ENCODE assay signal across 23 mouse cellular contexts in genomic region chr2:71351727-71351987, GRCm38 (mm10). TPM values are rescaled to one million over a fixed set of nuclear protein-coding genes. Genes with fewer than 3 reads are reported as not detected.
DNase-seq lines count a peak whose midpoint lies in the region; ATAC-seq and TF ChIP-seq lines count a peak whose summit lies in the region.
"Had no signal": no experiment of that assay in that cellular context is flagged by ENCODE, and none has a peak within 500 bp of the region (broad histone marks: within the 10 kb centered on the region; RNA-seq: fewer than 3 reads in every experiment).

No protein-coding gene starts in this region.

- no peak overlapping the region for H3K4me2 ChIP-seq in midbrain, embryonic 13.5 days (replicated peaks)
- H3K4me2 ChIP-seq: embryonic facial prominence, embryonic 12.5 days; forebrain, embryonic 13.5 days; forebrain, embryonic 15.5 days had no signal

- WGBS in midbrain, embryonic 13.5 days, result 94% methylated on average over 3 of the region's 3 CpGs

- no peak for ATAC-seq in midbrain, embryonic 13.5 days
- ATAC-seq: activated CD4-positive, CD25-positive, alpha-beta regulatory T cell, adult 4 months; CD4-positive, CD25-positive, alpha-beta regulatory T cell, adult 4 months; forebrain, embryonic 13.5 days; forebrain, embryonic 15.5 days; forebrain, postnatal 0 days had no signal

- TF ChIP-seq EP300 in ES-Bruce4 (IDR thresholded peaks at IDR 0.05; ENCODE audit: insufficient read depth, low read depth, low read length), result no peak

- in situ Hi-C loops in ES-E14 (cut with MboI; ENCODE audit: low sequenced_read_pairs in 2 of 2, unreplicated experiment in 2 of 2), result no loop called here

- peak overlapping the region; percentile 94 for H3K27ac ChIP-seq in gastrocnemius, adult 2 months
- H3K27ac ChIP-seq in ES-Bruce4 (ENCODE audit: insufficient read depth, low read length) (peak overlapping the region; percentile 98), ES-E14 (ENCODE audit: insufficient read depth, low read depth, low read length, poor library complexity, severe bottlenecking) (peak overlapping the region; percentile 64; the same call in 1 of the 2 replicates)
- H3K27ac ChIP-seq in midbrain, embryonic 13.5 days, result no peak overlapping the region
- H3K27ac ChIP-seq: embryonic facial prominence, embryonic 10.5 days; embryonic facial prominence, embryonic 12.5 days; forebrain, embryonic 13.5 days; forebrain, embryonic 15.5 days had no signal

- H3K27me3 ChIP-seq in ES-Bruce4 (ENCODE audit: control insufficient read depth, insufficient read depth, low read length, poor library complexity, severe bottlenecking), result no peaks in the 10 kb centered on the region
- no peaks in the 10 kb centered on the region for H3K27me3 ChIP-seq in midbrain, embryonic 13.5 days
- H3K27me3 ChIP-seq: CH12.LX; embryonic facial prominence, embryonic 12.5 days; forebrain, embryonic 13.5 days; forebrain, embryonic 15.5 days had no signal

- no peak overlapping the region for H3K4me3 ChIP-seq in gastrocnemius, adult 2 months
- H3K4me3 ChIP-seq in ES-Bruce4 (ENCODE audit: low read depth, low read length), result no peak overlapping the region
- no peak overlapping the region for H3K4me3 ChIP-seq in ES-E14 (ENCODE audit: insufficient read depth in 1 of 2, low read depth in 1 of 2, low read length in 2 of 2, poor library complexity in 1 of 2, severe bottlenecking in 1 of 2)
- no peak overlapping the region for H3K4me3 ChIP-seq in midbrain, embryonic 13.5 days (replicated peaks)
- H3K4me3 ChIP-seq: embryonic facial prominence, embryonic 10.5 days; embryonic facial prominence, embryonic 12.5 days; forebrain, embryonic 13.5 days; forebrain, embryonic 15.5 days had no signal

- peak overlapping the region; percentile 99 for H3K9ac ChIP-seq in ES-Bruce4 (ENCODE audit: low read depth, poor library complexity, severe bottlenecking)
- peak overlapping the region; percentile 80; the same call in 1 of the 2 replicates for H3K9ac ChIP-seq in ES-E14 (ENCODE audit: insufficient read depth, low read depth, low read length, poor library complexity, severe bottlenecking)
- H3K9ac ChIP-seq in midbrain, embryonic 13.5 days (replicated peaks), result no peak overlapping the region
- H3K9ac ChIP-seq: embryonic facial prominence, embryonic 12.5 days; forebrain, embryonic 13.5 days; forebrain, embryonic 15.5 days; forebrain, postnatal 0 days had no signal

- TF ChIP-seq CTCF in gastrocnemius, adult 2 months (IDR thresholded peaks at IDR 0.05), result no peak
- no peak for TF ChIP-seq CTCF in ES-Bruce4 (IDR thresholded peaks at IDR 0.05; ENCODE audit: low read depth, low read length)

- no peaks in the 10 kb centered on the region for H3K9me3 ChIP-seq in ES-Bruce4 (replicated peaks; ENCODE audit: control insufficient read depth, insufficient read depth, low read length, poor library complexity, severe bottlenecking)
- H3K9me3 ChIP-seq in ES-E14 (ENCODE audit: control insufficient read depth, insufficient read depth, low read depth, low read length), result no peaks in the 10 kb centered on the region
- no peaks in the 10 kb centered on the region for H3K9me3 ChIP-seq in midbrain, embryonic 13.5 days
- H3K9me3 ChIP-seq: embryonic facial prominence, embryonic 10.5 days; embryonic facial prominence, embryonic 12.5 days; forebrain, embryonic 13.5 days; forebrain, embryonic 15.5 days had no signal

- DNase-seq in gastrocnemius, adult 2 months, result no peak
- DNase-seq in gastrocnemius, adult 18-20 months (ENCODE audit: low spot score), result no peak
- DNase-seq in ES-E14 (ENCODE audit: low read depth, low spot score), result no peak
- no peak for DNase-seq in left cerebral cortex, postnatal 25 days (ENCODE audit: low spot score in 2 of 2)
- DNase-seq: adrenal gland, adult 8-10 months; adrenal gland, postnatal 14 days; adrenal gland, postnatal 36 days; B cell, adult 2 months; cerebellum, adult 11-12 months; cerebellum, adult 2 months; cerebellum, adult 9-10 months; cerebellum, postnatal 10 days; cerebellum, postnatal 25 days; forebrain, postnatal 0 days had no signal

- H3K36me3 ChIP-seq in ES-Bruce4 (ENCODE audit: control insufficient read depth, insufficient read depth, low read length, poor library complexity, severe bottlenecking) (peaks cover 34% of the 10 kb centered on the region), ES-E14 (ENCODE audit: control insufficient read depth, insufficient read depth, low read length, poor library complexity, severe bottlenecking) (peaks cover 23% of the 10 kb centered on the region)
- no peaks in the 10 kb centered on the region for H3K36me3 ChIP-seq in midbrain, embryonic 13.5 days
- H3K36me3 ChIP-seq: embryonic facial prominence, embryonic 10.5 days; embryonic facial prominence, embryonic 12.5 days had no signal

- intact Hi-C loops in gastrocnemius, adult 2 months (cut with DNase I), result no loop called here
- intact Hi-C loops in left cerebral cortex, postnatal 25 days (cut with DNase I), result no loop called here

- H3K4me1 ChIP-seq in ES-Bruce4 (ENCODE audit: control insufficient read depth, insufficient read depth, low read length) (peaks cover 4% of the 10 kb centered on the region), ES-E14 (ENCODE audit: control insufficient read depth in 2 of 2, insufficient read depth in 2 of 2, low read length in 2 of 2, poor library complexity in 1 of 2) (peaks cover 0 to 8% of the 10 kb centered on the region in 2 experiments; a peak in 2 of 4 replicates)
- H3K4me1 ChIP-seq in midbrain, embryonic 13.5 days (replicated peaks), result 0 out of 2 replicates have a peak, but pooled peaks cover 4% of the 10 kb centered on the region
- H3K4me1 ChIP-seq: forebrain, embryonic 15.5 days had no signal

- no peak for TF ChIP-seq POLR2A in ES-Bruce4 (IDR thresholded peaks at IDR 0.05; ENCODE audit: insufficient read depth, low read length)

TF ChIP-seq in ES-E14, 5 proteins besides CTCF, POLR2A, EP300 and RAD21:
- TF ChIP-seq ZNF384 (IDR thresholded peaks at IDR 0.05; ENCODE audit: low read depth, low read length) (no peak), CHD2 (IDR thresholded peaks at IDR 0.05; ENCODE audit: low read depth, low read length) (0 out of 2 replicates have a peak, but pooled peaks have one; percentile 9), HCFC1 (IDR thresholded peaks at IDR 0.05; ENCODE audit: borderline replicate concordance, insufficient read depth, low read length) (no peak)

RNA-seq across cellular contexts. Expression of gene Slc25a12, which starts 15.9 kb away (rescaled TPM):
- 100 to 1,000 TPM; 344 to 471 TPM for total RNA-seq in gastrocnemius, adult 2 months (2021)
- total RNA-seq in gastrocnemius, adult 18-20 months (2021), result 100 to 1,000 TPM; 379 to 427 TPM
- polyA plus RNA-seq in ES-Bruce4 (2011; ENCODE audit: insufficient read depth, insufficient read length, low read depth, missing spikeins), result 80.0 and 89.2 TPM in 2 replicates
- total RNA-seq in ES-E14 (2012; rRNA removed), result 42.6 and 44.2 TPM in 2 replicates
- 100 to 1,000 TPM; 147 to 160 TPM for total RNA-seq in left cerebral cortex, postnatal 25 days (2021)
- 64.2 and 65.9 TPM in 2 replicates for polyA plus RNA-seq in midbrain, embryonic 13.5 days (2015; fragmentation: Nextera tagmentation; extraction: Ambion mirVana)

RNA-seq across cellular contexts. Expression of gene Hat1, which starts 37.1 kb away (rescaled TPM):
- 10 to 100 TPM; 18.0 to 21.3 TPM for total RNA-seq in gastrocnemius, adult 2 months (2021)
- total RNA-seq in gastrocnemius, adult 18-20 months (2021), result 10 to 100 TPM; 16.7 to 18.4 TPM
- 659 and 692 TPM in 2 replicates for polyA plus RNA-seq in ES-Bruce4 (2011; ENCODE audit: insufficient read depth, insufficient read length, low read depth, missing spikeins)
- 210 and 242 TPM in 2 replicates for total RNA-seq in ES-E14 (2012; rRNA removed)
- total RNA-seq in left cerebral cortex, postnatal 25 days (2021), result 10 to 100 TPM; 16.8 to 18.1 TPM
- 73.5 and 75.3 TPM in 2 replicates for polyA plus RNA-seq in midbrain, embryonic 13.5 days (2015; fragmentation: Nextera tagmentation; extraction: Ambion mirVana)
